Mouse (Mus musculus): Measurements from ENCODE around the gene Pdlim7. TPM values are rescaled to one million over a fixed set of nuclear protein-coding genes. Genes with fewer than 3 reads are reported as not detected.
A peak's percentile ranks its signal among the peaks of the same experiment; 100 is the strongest.

Gene Pdlim7
- total RNA-seq, 1 experiment from 2014 or later = 4.7 TPM

- no peak for ATAC-seq (replicated peaks; ENCODE audit: insufficient number of reproducible peaks, low FRiP score, low TSS enrichment, poor library complexity, severe bottlenecking)
These were observed 40.2 kb downstream of the Pdlim7 start for GRCm38 (mm10) chr13:55473076-55473831.

DNA sequence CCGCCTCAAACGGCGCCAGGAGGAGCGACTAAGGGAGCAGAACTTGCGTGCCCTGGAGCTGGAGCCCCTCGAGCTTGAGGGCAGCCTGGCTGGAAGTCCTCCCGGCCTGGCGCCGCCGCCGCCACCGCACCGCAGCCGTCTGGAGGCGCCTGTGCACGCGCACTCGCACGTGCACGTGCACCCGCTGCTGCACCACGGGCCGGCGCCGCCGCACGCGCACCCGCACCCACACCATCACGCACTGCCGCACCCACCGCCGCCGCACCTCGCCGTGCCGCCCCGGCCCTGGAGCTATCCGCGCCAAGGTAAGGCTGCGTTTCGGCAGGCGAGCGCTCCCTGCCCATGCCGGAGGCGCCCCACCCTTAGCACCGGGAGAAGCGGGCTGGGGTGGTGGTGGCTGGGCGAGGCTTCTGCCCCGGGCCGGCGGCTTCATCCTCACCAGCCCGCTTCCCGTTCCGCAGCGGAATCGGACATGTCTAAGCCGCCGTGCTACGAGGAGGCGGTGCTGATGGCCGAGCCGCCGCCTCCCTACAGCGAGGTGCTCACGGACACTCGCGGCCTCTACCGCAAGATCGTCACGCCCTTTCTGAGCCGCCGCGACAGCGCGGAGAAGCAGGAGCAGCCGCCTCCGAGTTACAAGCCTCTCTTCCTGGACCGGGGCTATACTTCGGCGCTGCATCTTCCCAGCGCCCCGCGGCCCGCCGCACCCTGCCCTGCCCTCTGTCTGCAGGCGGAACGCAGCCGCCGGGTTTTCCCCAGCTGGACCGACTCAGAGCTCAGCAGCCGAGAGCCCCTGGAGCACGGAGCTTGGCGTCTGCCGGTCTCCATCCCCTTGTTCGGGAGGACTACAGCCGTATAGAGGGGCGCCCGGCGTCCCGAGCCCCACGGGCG lies 41.1 kb downstream of the Pdlim7 start:
- ATAC-seq (replicated peaks; ENCODE audit: insufficient number of reproducible peaks, low FRiP score, low TSS enrichment, poor library complexity, severe bottlenecking) = peak; percentile 11; the same call in 1 of the 2 replicates

GRCm38 (mm10) chr13:55471819-55472131 lies 41.7 kb downstream of the Pdlim7 start:
- no peak for ATAC-seq (replicated peaks; ENCODE audit: insufficient number of reproducible peaks, low FRiP score, low TSS enrichment, poor library complexity, severe bottlenecking)

GRCm38 (mm10) chr13:55471156-55471818 lies 42.2 kb downstream of the Pdlim7 start:
- peak; percentile 29 for ATAC-seq (replicated peaks; ENCODE audit: insufficient number of reproducible peaks, low FRiP score, low TSS enrichment, poor library complexity, severe bottlenecking)

DNA sequence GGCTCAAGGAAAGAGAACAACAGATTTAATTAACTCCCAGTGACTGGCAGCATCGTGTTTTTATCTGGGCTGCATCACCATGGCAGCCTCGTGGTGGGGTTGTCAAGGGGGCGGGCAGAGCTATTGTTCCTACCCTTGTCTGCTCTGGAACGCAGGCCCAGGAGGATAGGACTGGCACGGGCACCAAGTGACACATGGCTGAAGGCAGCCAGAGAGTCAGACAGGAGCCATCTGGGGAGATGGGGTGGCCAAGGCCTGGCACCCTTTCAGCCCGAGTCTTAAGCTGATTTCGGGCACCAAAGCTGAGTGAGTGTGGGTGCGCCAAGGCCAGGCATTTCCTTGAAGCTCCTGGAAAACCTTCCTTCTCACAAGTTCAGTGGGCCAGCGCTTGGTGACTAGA lies 43.1 kb downstream of the Pdlim7 start:
- ATAC-seq (replicated peaks; ENCODE audit: insufficient number of reproducible peaks, low FRiP score, low TSS enrichment, poor library complexity, severe bottlenecking) = no peak

DNA sequence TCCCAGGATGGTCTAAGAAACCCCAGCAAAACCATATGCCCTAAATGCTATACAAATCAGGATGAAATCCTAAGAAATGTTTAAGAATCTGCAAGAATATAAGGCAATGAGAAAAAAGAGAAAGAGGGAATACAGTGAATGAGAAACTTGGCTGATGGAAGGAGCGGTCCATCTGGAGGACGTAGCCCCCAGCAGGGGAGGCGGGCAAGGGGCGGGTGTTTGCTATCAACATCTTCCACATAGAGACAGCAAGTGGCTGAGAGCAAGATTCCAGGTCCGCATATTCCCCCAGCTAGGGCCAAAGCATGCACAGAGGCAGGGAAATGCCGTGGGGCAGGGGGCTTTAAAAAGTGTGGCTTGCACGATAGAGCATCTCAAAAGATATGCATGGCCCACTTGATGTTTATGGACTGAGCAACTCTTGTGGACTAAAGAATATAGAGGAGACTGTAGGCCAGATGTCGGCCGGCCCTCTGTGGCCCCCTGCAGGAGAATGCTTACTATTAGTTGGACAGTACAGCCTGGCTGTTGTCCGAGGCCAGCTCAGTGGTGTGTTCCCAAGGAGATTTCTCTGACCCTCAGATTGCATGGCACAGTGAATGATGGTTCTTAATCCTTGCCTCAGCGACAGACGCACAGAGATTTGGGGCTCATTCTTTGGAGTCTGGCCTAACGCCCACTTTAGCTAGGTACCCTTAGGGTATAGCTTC lies 44.5 kb downstream of the Pdlim7 start:
- ATAC-seq (replicated peaks; ENCODE audit: insufficient number of reproducible peaks, low FRiP score, low TSS enrichment, poor library complexity, severe bottlenecking) = 0 out of 2 replicates have a peak, but pooled peaks have one; percentile 10

DNA sequence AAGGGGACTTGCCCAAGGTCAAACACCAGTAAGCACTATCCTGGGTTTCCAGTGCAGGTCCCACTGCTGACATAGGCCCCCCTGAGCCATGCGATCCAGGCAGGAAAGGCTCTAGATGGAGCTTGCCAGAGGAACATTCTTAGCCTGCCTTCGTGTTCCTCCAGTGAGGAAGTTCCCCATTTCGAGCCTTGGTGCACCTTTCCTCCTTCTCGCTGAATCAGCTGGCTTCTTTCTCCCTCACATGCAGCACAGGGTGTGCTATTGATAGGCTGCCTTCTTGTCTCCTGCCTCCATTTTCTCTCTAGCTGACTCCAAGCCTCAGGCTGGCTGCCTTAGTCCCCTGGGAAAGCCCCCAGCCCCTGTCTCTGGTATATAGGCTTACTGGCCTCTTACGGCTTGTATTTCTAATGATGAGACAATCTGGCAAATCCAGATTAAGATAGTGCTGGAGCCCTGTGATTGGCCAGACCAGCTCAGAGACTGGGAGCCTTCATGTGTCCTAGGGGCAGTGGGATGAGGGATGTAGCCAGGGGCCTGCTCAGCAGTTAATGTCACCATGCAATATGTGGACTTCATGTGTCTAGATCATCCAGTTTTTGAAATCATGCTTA lies 47.5 kb downstream of the Pdlim7 start:
- ATAC-seq (replicated peaks; ENCODE audit: insufficient number of reproducible peaks, low FRiP score, low TSS enrichment, poor library complexity, severe bottlenecking) = no peak

DNA sequence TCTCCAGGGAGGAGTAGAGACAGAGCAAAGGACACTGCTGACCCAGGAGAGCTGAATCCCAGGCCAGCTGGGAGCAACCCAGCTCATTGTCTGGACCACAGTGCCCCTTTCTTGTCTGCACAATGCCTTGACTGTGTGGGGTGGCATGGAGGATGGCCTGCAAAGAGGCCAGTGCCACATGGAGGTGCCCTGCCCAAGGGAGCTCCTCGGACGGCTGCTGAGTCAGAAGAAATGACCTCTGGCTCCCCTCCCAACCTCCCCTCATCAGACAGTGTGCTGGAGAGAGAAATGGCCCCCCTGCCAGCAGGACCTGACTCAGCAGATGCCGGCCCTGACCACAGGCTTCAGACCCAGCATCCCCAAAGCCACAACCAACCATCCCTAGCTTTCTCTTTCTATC lies 48.3 kb downstream of the Pdlim7 start:
- 0 out of 2 replicates have a peak, but pooled peaks have one; percentile 4 for ATAC-seq (replicated peaks; ENCODE audit: insufficient number of reproducible peaks, low FRiP score, low TSS enrichment, poor library complexity, severe bottlenecking)

DNA sequence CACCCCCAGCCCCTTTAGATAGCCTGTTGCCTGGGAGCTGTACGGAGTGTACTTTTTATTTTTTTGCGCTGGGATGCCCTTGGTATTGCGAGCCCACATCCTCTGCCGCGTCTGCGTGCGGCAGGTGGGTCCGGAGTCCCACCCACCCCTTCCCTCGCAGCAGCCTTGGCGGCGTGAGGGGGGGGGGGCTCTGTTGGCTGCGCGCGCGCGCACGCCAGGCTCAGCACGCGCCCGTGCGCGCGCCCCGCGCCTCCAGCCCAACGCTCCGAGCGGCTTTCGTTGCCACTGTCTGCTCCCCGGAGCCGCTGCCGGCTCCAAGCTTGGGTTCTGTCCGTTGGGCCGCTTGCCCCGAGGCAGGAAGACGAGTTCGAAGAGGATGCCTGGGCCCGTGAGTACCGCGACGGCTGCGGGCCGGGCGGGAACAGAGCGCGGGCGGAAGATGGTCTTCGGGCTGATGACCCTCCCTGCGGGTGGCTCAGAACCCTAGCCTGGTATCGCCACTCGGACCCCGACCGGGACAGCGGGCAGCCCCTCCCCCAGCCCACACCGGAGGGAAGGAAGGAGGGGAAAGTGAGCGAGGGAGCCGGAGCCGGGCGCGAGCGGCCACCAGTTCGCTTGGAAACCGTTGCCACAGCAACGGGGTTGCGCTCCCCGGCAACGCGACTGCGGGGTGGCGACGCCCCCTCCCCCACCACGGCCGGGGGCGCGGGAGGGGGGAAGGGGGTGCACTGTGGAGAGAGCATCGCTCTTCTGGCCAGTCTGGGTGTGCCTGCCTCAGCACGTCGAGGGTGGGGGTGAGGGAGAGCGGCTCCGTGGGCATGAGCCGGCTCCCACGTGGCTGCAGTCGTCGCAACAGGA lies 49.2 kb downstream of the Pdlim7 start, which contains the start of gene Prr7:
TSS of gene Prr7 (plus strand) at position 241 of the 858 bp plus-strand sequence.
- no peak for ATAC-seq (replicated peaks; ENCODE audit: insufficient number of reproducible peaks, low FRiP score, low TSS enrichment, poor library complexity, severe bottlenecking)

DNA sequence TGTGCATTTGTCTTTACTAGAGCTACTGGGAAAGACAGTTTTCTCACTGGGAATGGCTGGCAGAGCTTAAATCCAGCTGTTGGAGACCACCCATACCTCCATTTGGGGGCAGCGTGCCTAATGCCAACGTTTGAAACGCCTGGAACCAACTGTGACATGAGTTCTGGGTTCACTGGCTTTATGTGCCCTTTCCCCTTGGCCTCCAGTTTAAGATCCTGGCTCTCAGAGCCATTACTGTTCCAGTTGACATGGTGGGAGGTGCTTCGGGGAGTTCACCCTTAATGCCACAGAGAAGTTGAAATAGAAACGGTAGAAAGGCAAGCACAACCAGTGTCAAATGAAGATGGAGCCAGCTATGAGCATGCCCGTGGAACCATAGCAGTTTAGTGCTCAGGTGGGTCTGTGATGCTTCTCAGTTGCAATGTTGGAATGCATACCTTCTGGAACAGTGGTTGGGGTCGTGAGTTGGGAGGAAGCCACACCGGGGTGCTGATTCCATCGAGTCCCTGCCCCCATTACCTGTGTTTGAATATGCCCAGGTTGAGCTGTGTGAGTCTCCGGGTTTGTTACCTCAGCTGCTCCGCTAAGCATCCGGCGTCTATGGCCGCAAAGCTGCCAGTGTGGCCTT lies 50.0 kb downstream of the Pdlim7 start:
- no peak for ATAC-seq (replicated peaks; ENCODE audit: insufficient number of reproducible peaks, low FRiP score, low TSS enrichment, poor library complexity, severe bottlenecking)

- no peak for ATAC-seq (replicated peaks; ENCODE audit: insufficient number of reproducible peaks, low FRiP score, low TSS enrichment, poor library complexity, severe bottlenecking)
These were observed 50.5 kb downstream of the Pdlim7 start for GRCm38 (mm10) chr13:55462965-55463364.

DNA sequence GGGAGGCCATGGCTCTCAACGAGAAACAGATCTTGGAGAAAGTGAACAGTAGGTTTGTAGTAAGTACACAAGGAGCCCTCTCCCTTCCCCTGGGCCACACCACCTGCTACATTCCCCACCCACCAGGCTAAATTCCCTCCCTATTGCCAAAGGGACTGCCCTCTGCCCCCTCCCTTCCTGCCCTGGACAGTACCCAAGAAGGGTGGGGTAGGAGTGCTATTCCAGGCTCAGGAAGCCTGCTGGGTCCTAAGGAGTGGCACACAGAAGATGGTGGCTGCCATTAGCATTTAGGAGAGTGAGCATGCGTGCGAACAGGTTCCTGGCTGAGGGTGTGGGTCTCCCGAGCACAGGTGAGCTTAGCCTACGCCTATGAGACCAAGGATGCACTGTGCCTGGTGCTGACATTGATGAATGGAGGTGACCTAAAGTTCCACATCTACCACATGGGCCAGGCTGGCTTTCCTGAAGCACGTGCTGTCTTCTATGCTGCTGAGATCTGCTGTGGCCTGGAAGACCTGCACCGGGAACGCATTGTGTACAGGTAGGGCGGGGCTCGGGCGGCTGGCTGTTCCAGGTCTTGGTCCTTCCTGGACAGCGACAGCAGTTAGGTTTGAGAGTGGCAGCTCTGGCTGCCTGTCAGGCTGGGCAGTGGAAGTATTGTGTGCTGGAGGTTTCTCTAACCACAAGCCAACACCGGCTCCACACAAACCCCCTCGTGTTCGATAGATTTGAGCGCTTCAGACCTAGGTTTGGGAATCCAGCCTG lies 61.5 kb downstream of the Pdlim7 start:
- no peak for ATAC-seq (replicated peaks; ENCODE audit: insufficient number of reproducible peaks, low FRiP score, low TSS enrichment, poor library complexity, severe bottlenecking)

- ATAC-seq (replicated peaks; ENCODE audit: insufficient number of reproducible peaks, low FRiP score, low TSS enrichment, poor library complexity, severe bottlenecking) = no peak
These were observed 62.2 kb downstream of the Pdlim7 start for GRCm38 (mm10) chr13:55451296-55451695.

DNA sequence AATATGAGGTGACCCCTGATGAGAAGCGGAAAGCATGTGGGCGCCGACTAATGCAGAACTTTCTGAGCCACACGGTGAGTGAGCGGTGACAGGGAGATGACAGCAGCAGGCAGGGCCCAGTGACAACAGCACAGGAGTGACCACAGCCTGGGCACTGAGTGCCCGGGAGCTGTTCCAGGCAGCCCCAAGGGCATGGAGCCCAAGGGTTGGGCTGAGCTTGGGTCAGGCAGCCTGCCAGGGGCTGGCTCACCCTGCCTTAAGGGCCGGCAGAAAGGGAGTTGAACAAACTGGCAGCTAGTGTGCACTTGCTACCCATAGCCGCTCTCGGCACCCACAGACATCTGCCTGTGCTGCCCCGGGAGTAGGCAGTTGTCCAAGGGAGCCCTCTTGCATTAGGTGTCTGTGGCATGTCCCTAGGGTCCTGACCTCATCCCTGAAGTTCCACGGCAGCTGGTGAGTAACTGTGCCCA lies 62.9 kb downstream of the Pdlim7 start:
- ATAC-seq (replicated peaks; ENCODE audit: insufficient number of reproducible peaks, low FRiP score, low TSS enrichment, poor library complexity, severe bottlenecking) = no peak

- ATAC-seq (replicated peaks; ENCODE audit: insufficient number of reproducible peaks, low FRiP score, low TSS enrichment, poor library complexity, severe bottlenecking) = no peak
These were observed 63.6 kb downstream of the Pdlim7 start for GRCm38 (mm10) chr13:55449679-55450441.

DNA sequence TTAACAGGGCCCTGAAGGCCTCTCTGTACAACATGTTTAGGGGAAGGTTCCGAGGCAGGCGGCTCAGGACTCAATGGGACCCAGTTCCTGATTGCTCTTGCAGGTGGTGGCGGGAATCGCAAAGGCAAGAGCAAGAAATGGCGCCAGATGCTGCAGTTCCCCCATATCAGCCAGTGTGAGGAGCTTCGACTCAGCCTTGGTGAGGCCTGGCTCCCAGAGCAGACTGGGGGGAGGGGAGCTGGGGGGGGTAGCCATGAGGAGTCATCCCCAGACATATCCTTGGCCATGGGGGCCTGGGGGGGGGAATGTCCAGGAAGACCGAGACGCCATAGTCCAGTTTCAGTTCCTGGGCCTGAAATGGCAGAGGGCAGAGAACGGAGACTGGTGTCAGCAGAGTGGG lies 64.3 kb downstream of the Pdlim7 start:
- ATAC-seq (replicated peaks; ENCODE audit: insufficient number of reproducible peaks, low FRiP score, low TSS enrichment, poor library complexity, severe bottlenecking) = no peak

Data from monocyte, adult 5-6 weeks (primary cell).